Mouse (Mus musculus): ENCODE results near the gene Plbd1.

Plbd1 gene

DNA sequence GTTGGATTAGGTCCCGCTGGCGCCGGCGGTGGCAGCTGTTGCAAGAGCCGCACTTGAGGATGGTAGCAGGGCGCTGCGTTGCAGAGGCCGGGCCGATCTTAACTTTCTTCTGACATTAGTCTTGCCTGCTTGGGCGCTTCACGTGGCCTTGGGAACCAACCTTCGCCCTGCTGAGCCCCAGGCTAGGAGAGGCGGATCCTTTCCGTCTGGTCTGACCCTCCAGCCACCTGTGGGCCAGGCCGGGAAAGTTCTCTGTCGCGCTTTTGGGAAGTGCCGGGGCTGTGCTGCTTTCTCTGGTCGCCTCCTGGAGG, at the start of gene Plbd1:
Plbd1 (minus strand) TSS at position 223 of the 311 bp plus-strand sequence.
- peak; percentile 9 for DNase-seq

DNA sequence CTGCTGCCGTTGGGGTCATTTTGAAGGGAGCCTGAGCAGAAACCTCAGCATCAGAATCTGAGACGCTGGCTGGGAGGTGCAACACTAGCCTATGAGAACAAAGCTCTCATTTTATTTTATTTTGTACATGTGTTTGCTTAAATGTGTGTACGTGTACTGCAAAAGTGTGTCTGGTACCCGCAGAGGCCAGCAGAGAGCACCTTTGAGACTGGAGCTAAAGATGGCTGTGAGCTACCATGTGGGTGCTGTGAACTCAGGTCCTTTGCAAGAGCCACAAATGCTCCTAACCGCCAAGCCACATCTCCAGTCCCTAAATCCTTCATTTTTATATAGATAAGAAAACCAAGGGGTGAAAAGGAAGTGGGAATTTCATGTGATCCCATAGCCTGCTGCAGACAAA, 48.7 kb upstream of the Plbd1 start:
- DNase-seq, result no peak

DNA sequence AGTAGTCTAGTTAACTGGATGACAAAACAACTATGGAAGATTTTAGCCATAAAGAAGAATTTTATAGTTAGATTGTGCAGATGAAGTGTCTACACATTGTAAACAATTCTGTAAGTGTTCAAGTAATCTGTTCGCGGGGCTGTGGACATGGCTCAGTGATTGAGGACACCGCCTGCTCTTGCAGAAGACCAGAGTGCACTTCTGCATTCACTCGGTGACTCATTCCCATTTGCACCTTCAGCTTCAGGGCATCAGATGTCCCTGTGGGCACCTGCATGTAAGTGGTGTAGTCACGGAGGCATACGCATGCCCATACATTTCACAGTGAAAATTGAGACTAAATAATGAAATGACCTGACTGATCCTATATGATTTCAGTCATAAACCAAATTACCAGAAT, 46.9 kb upstream of the Plbd1 start:
- no peak for DNase-seq

GRCm38 (mm10) chr6:136701878-136702277, 40.1 kb upstream of the Plbd1 start:
- DNase-seq, result no peak

DNA sequence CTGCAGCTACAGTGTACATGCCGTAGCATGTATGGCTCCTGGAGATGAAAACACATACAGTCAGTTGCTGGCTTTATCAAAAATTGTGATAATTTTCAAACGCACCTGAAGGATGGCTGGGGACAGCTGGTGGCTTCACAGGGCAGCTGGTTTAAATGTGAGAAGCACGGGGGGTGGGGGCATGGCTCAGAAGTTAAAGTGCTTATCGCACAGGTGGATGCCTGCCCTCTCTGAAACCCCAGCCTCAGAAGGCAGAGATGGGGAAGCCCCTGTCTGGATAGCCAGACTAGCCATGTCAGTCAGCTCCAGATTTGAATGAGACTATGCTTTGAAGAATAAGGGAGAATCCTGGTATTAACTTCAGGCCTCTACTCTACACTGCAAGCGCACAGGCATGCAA, 39.5 kb upstream of the Plbd1 start:
- DNase-seq, result no peak

- no peak for DNase-seq
These were observed 29.6 kb upstream of the Plbd1 start for GRCm38 (mm10) chr6:136691314-136691713.

DNA sequence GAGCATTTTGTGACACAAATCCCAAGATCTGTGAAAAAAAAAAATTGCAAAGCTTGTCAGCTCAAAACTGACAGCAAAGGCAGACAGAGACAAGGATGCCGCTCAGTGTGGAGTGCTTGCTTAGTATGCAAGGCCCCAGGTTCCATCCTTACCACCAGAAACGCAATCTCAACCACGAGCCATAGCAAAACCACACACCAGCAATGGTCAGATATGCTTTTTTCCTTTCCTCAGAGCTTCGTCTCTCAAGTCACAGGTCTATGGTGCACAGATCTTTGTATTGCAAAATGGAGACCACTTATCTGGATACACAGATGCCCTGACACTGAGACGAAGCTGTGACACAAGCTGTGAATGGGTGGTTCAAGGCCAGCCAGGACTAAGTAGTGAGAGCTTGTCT, 28.8 kb upstream of the Plbd1 start:
- DNase-seq, result no peak

DNA sequence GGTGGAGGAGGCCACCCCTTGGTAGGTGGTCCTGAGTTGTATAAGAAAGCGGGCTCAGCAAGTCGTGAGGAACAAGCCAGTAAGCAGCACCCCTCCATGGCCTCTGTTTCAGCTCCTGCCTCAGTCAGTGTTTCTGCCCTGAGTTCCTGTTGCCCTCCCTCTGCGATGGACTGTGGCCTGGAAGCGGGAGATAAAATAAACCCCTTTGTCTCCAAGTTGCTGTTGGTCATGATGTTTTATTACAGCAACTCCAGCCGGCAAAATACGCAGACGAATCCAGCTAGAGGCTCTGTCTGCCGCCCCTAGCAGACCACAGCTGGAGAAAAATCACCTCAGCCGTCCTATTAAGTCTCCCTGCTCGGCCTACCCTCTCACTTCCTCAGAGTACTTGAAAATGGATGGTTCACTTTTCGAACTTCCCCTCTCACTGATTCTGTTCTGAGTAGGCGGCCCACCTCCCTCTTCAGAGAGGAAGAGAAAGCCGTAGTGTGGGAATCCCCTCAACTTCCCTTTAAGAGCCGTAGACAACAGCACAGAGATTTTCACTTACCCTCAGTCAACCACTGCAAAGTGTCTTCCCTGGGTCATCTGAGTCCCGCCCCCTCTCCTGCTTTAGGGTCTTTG, 28.2 kb upstream of the Plbd1 start:
- DNase-seq, result peak; percentile 22

- DNase-seq, result no peak
These were observed 23.7 kb upstream of the Plbd1 start for GRCm38 (mm10) chr6:136685433-136685832.

DNA sequence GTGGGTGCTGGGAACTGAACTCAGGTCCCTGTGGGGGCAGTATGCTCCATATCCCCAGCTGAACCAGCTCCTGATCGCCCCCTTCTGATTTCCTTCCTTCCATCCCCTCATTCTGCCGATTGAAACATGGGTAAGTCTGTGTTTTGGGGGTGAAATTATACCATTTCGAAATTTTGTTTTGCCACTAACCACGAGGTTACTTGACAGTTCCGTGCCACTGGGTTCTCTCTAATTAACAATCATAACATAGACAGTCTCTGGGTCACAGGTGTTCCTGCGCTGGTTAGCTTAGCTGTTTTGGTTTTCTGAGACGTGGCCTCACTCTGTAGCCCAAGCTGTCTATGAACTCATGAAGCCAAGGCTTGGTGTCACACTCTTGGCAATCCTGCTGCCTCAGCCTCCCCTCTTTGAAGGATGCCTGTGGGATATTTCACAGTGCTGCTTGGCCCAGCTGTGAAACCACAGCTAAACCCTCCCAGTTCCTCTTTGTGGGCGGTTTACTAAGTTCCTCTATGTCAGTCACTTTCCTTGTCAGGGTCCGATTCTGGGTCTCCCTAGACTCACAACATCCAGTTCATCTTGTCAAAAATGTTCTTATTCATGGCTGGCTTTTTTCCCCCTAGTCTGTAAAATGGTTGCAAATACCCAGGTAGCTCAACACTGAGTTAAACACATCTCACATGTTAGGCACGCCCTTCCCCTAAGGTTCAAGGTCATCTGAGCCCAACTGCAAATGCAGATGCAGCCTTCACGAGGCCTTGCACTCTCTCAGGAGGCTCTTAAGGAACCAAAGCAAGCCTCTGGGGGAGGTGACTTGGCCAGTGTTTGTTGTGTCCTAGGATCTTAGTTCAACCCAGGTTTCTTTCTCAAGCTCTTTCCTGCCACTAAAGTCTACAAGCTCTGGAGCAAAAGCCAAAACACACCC, 21.9 kb upstream of the Plbd1 start:
- DNase-seq, result peak; percentile 18

GRCm38 (mm10) chr6:136679381-136679780, 17.7 kb upstream of the Plbd1 start:
- no peak for DNase-seq

GRCm38 (mm10) chr6:136674935-136675334, 13.2 kb upstream of the Plbd1 start:
- no peak for DNase-seq

GRCm38 (mm10) chr6:136672467-136672866, 10.7 kb upstream of the Plbd1 start:
- DNase-seq, result no peak

DNA sequence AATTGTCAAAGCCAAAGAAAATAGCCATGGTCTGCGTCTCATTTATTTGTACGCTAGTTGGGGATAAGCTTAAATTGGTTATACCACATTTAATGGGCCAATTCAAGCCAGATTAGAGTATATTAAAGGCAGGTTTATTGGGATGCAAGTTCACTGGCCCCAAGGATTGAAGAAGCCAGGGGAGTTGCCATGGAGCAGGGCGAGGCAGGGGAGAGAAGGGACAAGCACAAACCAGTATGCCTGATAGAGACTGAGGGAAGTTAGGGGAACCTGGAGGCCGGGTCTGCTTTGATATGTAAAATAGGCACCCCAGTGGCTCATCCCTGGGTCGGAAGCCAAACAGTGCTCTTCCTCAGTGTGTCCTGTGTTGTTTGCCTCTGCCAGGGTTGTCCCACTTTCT, 7.5 kb upstream of the Plbd1 start:
- no peak for DNase-seq

DNA sequence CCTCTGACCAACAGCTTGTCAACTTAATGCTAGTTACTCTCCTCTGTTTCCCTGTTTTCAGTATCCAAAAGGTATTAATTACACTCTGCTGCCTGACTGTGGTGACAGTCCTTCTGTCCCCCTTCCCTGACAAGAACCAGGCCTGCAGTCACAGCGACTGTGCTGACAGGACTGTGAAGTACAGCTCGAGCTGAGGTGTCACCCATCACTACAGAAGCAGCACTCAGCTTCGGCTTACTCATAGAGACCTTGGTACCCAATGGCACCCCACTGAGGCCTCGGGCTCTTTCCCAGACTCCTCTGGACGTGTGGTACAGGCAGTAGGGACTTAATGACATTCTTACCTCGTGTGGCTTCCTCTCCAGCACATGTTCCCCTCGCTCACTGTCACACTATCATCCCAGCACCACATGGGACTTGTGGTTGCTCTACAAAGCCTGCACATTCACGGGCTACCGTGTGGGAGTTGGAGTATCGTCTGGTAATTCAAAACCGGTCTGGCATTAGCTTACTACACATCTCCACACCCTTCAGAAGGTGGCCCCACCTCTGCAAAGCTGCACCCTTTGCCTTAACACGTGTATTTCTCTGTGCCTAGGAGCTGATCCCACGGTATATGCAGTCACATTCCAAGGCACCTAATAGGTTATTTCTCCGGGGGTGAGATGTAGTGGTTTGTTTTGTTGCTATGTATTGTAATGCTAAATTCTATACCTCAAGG, 6.7 kb upstream of the Plbd1 start:
- no peak for DNase-seq

GRCm38 (mm10) chr6:136662063-136662462, 335 bp upstream of the Plbd1 start:
- DNase-seq, result no peak

- DNase-seq, result no peak
These were observed 660 bp downstream of the Plbd1 start for GRCm38 (mm10) chr6:136660831-136661705.

DNA sequence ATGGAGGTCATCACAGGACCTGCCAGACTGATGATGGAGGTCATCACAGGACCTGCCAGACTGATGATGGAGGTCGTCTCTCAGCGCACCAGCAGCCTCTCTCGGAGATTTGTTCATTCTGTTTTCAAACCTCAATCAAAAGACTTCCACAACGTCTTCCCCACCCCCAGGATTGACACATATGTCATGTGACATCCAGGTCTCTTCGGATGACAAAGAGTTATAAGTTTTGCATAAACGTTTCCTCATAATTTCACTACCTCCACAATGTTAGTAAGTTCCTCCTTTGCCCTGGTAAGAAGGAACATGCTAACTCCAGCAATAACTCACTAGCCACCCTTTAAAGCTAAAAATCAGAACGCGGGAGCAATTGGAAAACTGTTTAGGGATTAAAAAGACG, 2.5 kb downstream of the Plbd1 start:
- DNase-seq, result no peak

- no peak for DNase-seq
These were observed 3.4 kb downstream of the Plbd1 start for GRCm38 (mm10) chr6:136658303-136658702.

DNA sequence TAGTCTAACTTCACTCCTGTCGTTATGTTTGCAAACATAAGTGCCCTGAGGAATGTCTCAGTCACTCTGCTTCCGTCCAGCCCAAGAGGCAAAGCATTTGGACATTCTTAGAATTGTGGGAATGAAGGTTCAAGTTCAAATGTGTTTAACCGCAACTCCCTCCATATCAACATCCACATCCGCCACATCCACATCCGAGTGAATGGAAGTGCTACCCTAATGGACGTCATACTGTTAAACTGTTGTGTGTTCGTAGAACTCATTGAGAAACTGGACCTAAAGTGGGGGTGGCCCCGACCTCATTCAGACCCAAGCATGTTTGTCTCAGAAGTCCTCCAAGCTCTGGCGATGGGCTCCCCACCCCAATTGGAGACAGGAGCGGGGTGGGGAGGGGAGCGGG, 5.9 kb downstream of the Plbd1 start:
- no peak for DNase-seq

- DNase-seq, result no peak
These were observed 7.3 kb downstream of the Plbd1 start for GRCm38 (mm10) chr6:136654470-136654869.

DNA sequence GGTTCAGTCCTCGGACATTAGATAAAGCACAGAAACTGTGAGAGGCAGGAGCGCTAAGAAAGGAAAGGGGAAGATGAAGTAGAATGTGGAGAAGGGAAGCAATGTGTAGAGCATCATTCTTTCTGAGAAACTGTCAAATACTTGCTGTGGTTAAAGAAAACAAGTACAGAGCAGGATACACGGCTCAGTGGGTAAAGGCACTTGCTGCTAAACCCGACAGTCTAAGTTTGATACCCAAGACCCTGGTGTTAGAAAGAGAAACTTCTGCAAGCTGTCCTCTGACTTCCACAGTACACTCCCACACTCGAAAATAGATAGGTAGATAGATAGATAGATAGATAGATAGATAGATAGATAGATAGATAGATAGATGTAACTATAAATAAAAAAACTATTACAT, 8.4 kb downstream of the Plbd1 start:
- DNase-seq, result no peak

GRCm38 (mm10) chr6:136650664-136651063, 11.1 kb downstream of the Plbd1 start:
- DNase-seq, result no peak
